Comparison of ENCODE assay signal across 9 mouse cellular contexts in the genomic region with DNA sequence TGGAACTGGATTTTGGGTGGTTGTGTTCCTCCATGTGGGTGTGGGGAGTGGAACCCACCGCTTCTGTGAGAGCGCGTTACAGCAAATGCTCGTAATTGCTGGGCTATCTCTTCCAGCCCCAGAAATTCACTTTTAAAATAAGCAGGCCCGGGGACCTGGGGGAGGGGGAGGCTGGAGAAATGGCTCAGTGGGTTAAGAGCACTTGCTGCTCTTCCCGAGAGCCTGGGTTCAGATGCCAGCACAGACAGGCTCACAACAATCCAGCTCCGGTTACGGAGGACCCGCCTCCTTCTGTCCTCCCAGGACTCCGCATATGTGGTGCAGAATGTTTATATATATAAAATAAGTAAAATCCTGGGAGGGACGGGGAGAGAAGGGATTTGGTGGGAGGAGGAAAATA. TPM values are rescaled to one million over a fixed set of nuclear protein-coding genes. Genes with fewer than 3 reads are reported as not detected.
DNase-seq lines count a peak whose midpoint lies in the region; ATAC-seq and TF ChIP-seq lines count a peak whose summit lies in the region.
"Had no signal": no experiment of that assay in that cellular context is flagged by ENCODE, and none has a peak within 500 bp of the region (broad histone marks: within the 10 kb centered on the region; RNA-seq: fewer than 3 reads in every experiment).

No protein-coding gene starts in this region.

- H3K36me3 ChIP-seq in heart, embryonic 11.5 days (ENCODE audit: control insufficient read depth, insufficient read depth, low read length): peaks cover 8% of the 10 kb centered on the region; the same call in 1 of the 2 replicates
- no peaks in the 10 kb centered on the region; the same call in 1 of the 2 replicates for H3K36me3 ChIP-seq in hindbrain, embryonic 13.5 days
- peaks cover 31% of the 10 kb centered on the region for H3K36me3 ChIP-seq in midbrain, embryonic 12.5 days

- peak overlapping the region; percentile 94 for H3K4me3 ChIP-seq in heart, embryonic 11.5 days (ENCODE audit: low read depth, low read length)
- H3K4me3 ChIP-seq in hindbrain, embryonic 13.5 days: peak overlapping the region; percentile 65
- H3K4me3 ChIP-seq in midbrain, embryonic 12.5 days: peak overlapping the region; percentile 82

- H3K9me3 ChIP-seq in heart, embryonic 11.5 days (replicated peaks; ENCODE audit: control insufficient read depth, low read length): no peaks in the 10 kb centered on the region
- H3K9me3 ChIP-seq in hindbrain, embryonic 13.5 days: no peaks in the 10 kb centered on the region
- no peaks in the 10 kb centered on the region for H3K9me3 ChIP-seq in midbrain, embryonic 12.5 days
- H3K9me3 ChIP-seq: megakaryocyte, embryonic 14.5 days had no signal

- peaks cover 38% of the 10 kb centered on the region for H3K4me1 ChIP-seq in heart, embryonic 11.5 days (ENCODE audit: control insufficient read depth, insufficient read depth, low read length)
- peaks cover 78% of the 10 kb centered on the region for H3K4me1 ChIP-seq in hindbrain, embryonic 13.5 days (replicated peaks)
- H3K4me1 ChIP-seq in midbrain, embryonic 12.5 days: peaks cover 64% of the 10 kb centered on the region

- peak overlapping the region; percentile 83 for H3K4me2 ChIP-seq in heart, embryonic 11.5 days
- peak overlapping the region; percentile 97 for H3K4me2 ChIP-seq in hindbrain, embryonic 13.5 days
- peak overlapping the region; percentile 86 for H3K4me2 ChIP-seq in midbrain, embryonic 12.5 days (replicated peaks)

- no peak for TF ChIP-seq CTCF in brain, embryonic 14.5 days (IDR thresholded peaks at IDR 0.05; ENCODE audit: borderline replicate concordance, extremely low read depth, insufficient read depth, insufficient read length)

- intact Hi-C loops in heart, postnatal 14 days (cut with DNase I): no loop called here

- TF ChIP-seq POLR2A in brain, embryonic 14.5 days (IDR thresholded peaks at IDR 0.05; ENCODE audit: borderline replicate concordance, extremely low read depth, insufficient read depth, insufficient read length, poor library complexity, severe bottlenecking): no peak

- peak overlapping the region; percentile 94; the same call in 1 of the 2 replicates for H3K27ac ChIP-seq in heart, embryonic 11.5 days (ENCODE audit: low read depth, low read length)
- H3K27ac ChIP-seq in hindbrain, embryonic 13.5 days: peak overlapping the region; percentile 85; the same call in 1 of the 2 replicates
- peak overlapping the region; percentile 90; the same call in 1 of the 2 replicates for H3K27ac ChIP-seq in midbrain, embryonic 12.5 days (replicated peaks)

- peak overlapping the region; percentile 96 for H3K9ac ChIP-seq in heart, embryonic 11.5 days (ENCODE audit: low read depth, low read length)
- H3K9ac ChIP-seq in hindbrain, embryonic 13.5 days: peak overlapping the region; percentile 77
- peak overlapping the region; percentile 85 for H3K9ac ChIP-seq in midbrain, embryonic 12.5 days (replicated peaks)

- no peak for DNase-seq in heart, postnatal 14 days
- peak; percentile 37 for DNase-seq in brain, embryonic 14.5 days (ENCODE audit: low read depth)
- no peak for DNase-seq in spleen, adult 12 weeks (ENCODE audit: low spot score)
- DNase-seq in urinary bladder, adult 2 months (ENCODE audit: low spot score): no peak
- no peak for DNase-seq in thymus, adult 18-20 months

- no peaks in the 10 kb centered on the region for H3K27me3 ChIP-seq in heart, embryonic 11.5 days (ENCODE audit: control insufficient read depth, insufficient read depth, low read length)
- peaks cover 36% of the 10 kb centered on the region for H3K27me3 ChIP-seq in hindbrain, embryonic 13.5 days
- no peaks in the 10 kb centered on the region; the same call in 1 of the 2 replicates for H3K27me3 ChIP-seq in midbrain, embryonic 12.5 days

- no peak for ATAC-seq in heart, embryonic 11.5 days (replicated peaks; ENCODE audit: insufficient number of reproducible peaks, low FRiP score, low TSS enrichment)
- ATAC-seq in hindbrain, embryonic 13.5 days (ENCODE audit: low FRiP score): no peak
- ATAC-seq in midbrain, embryonic 12.5 days (ENCODE audit: low FRiP score, low read depth): no peak

- 11% methylated on average over 11 of the region's 11 CpGs for WGBS in heart, embryonic 11.5 days (ENCODE audit: insufficient replicate concordance)
- WGBS in hindbrain, embryonic 13.5 days: 17% methylated on average over 11 of the region's 11 CpGs
- 11% methylated on average over 11 of the region's 11 CpGs for WGBS in midbrain, embryonic 12.5 days

RNA-seq across cellular contexts. Expression of a gene that starts 2.9 kb away (rescaled TPM):
- polyA plus RNA-seq in heart, embryonic 11.5 days (2014; fragmentation: Nextera tagmentation; extraction: Ambion mirVana): 42.7 and 44.1 TPM in 2 replicates
- total RNA-seq in heart, postnatal 14 days (2021): 1 to 10 TPM; 1.8 to 2.4 TPM
- polyA plus RNA-seq in brain, embryonic 14.5 days (2012; rRNA removed): 32.5 and 43.0 TPM in 2 replicates
- polyA plus RNA-seq in hindbrain, embryonic 13.5 days (2015; fragmentation: Nextera tagmentation; extraction: Ambion mirVana): 25.7 and 28.6 TPM in 2 replicates
- 75.2 and 76.9 TPM in 2 replicates for polyA plus RNA-seq in midbrain, embryonic 12.5 days (2016; fragmentation: Nextera tagmentation; extraction: Ambion mirVana)
- 4.6 and 4.8 TPM in 2 replicates for polyA plus RNA-seq in urinary bladder, adult 2 months (2012; rRNA removed)

RNA-seq across cellular contexts. Expression of a gene that starts 15.0 kb away (rescaled TPM):
- polyA plus RNA-seq in heart, embryonic 11.5 days (2014; fragmentation: Nextera tagmentation; extraction: Ambion mirVana): 4.1 and 4.6 TPM in 2 replicates
- total RNA-seq in heart, postnatal 14 days (2021): 1 to 10 TPM; 1.5 to 1.6 TPM
- 3.3 and 4.6 TPM in 2 replicates for polyA plus RNA-seq in brain, embryonic 14.5 days (2012; rRNA removed)
- 12.0 and 12.6 TPM in 2 replicates for polyA plus RNA-seq in hindbrain, embryonic 13.5 days (2015; fragmentation: Nextera tagmentation; extraction: Ambion mirVana)
- polyA plus RNA-seq in midbrain, embryonic 12.5 days (2016; fragmentation: Nextera tagmentation; extraction: Ambion mirVana): 11.6 and 12.4 TPM in 2 replicates
- polyA plus RNA-seq in urinary bladder, adult 2 months (2012; rRNA removed): 3.7 and 3.9 TPM in 2 replicates

RNA-seq across cellular contexts. Expression of a gene that starts 20.2 kb away (rescaled TPM):
- 191 TPM in 2 replicates for polyA plus RNA-seq in heart, embryonic 11.5 days (2014; fragmentation: Nextera tagmentation; extraction: Ambion mirVana)
- total RNA-seq in heart, postnatal 14 days (2021): 100 to 1,000 TPM; 119 to 128 TPM
- 118 and 143 TPM in 2 replicates for polyA plus RNA-seq in brain, embryonic 14.5 days (2012; rRNA removed)
- 152 and 155 TPM in 2 replicates for polyA plus RNA-seq in hindbrain, embryonic 13.5 days (2015; fragmentation: Nextera tagmentation; extraction: Ambion mirVana)
- polyA plus RNA-seq in midbrain, embryonic 12.5 days (2016; fragmentation: Nextera tagmentation; extraction: Ambion mirVana): 175 and 176 TPM in 2 replicates
- polyA plus RNA-seq in urinary bladder, adult 2 months (2012; rRNA removed): 110 and 134 TPM in 2 replicates

RNA-seq across cellular contexts. Expression of a gene that starts 44.3 kb away (rescaled TPM):
- polyA plus RNA-seq in heart, embryonic 11.5 days (2014; fragmentation: Nextera tagmentation; extraction: Ambion mirVana): 1.0 and 1.1 TPM in 2 replicates
- 1 to 10 TPM in 1 of 2 experiments, under 1 TPM in 1; 0.10 to 1.3 TPM for total RNA-seq in heart, postnatal 14 days (2021)
- polyA plus RNA-seq in brain, embryonic 14.5 days (2012; rRNA removed): 0.03 and 0.06 TPM in 2 replicates
- 0.28 and 0.31 TPM in 2 replicates for polyA plus RNA-seq in hindbrain, embryonic 13.5 days (2015; fragmentation: Nextera tagmentation; extraction: Ambion mirVana)
- polyA plus RNA-seq in midbrain, embryonic 12.5 days (2016; fragmentation: Nextera tagmentation; extraction: Ambion mirVana): 0.34 and 0.37 TPM in 2 replicates
- polyA plus RNA-seq in urinary bladder, adult 2 months (2012; rRNA removed): 0.28 and 0.31 TPM in 2 replicates
